Mouse (Mus musculus) embryonic facial prominence, embryonic 14.5 days (tissue): ENCODE data around the gene Endod1. TPM values are rescaled to one million over a fixed set of nuclear protein-coding genes. Genes with fewer than 3 reads are reported as not detected.
"Not testable (repeated sequence)": the region's sequence is repeated elsewhere in the genome, so short reads cannot be mapped to it uniquely, and the experiment has no call there.

Experiments
- ATAC-seq: fragments of 200-750 bp; cut with Nextera tagmentation; 2 replicates; pipeline ENCODE4 v1.8.0; 2017; ENCODE audit warnings: low read depth, moderate number of reproducible peaks, moderate TSS enrichment
- DNase-seq: peaks from one replicate; pipeline ENCODE4 v3.0.0-alpha.2; 2015; ENCODE audit warnings: low spot score
- H3K27ac ChIP-seq: fragments of 300-500 bp; sonication (generic); replicated peaks from 2 replicates; pipeline ENCODE4 v1.5.1; 2014; ENCODE audit warnings: low read depth, mild to moderate bottlenecking, low read length, moderate library complexity
- H3K27me3 ChIP-seq: fragments of 300-500 bp; sonication (generic); replicated peaks from 2 replicates; pipeline ENCODE4 v1.6.1; 2014; ENCODE audit warnings: low read length; ENCODE audit not compliant: control insufficient read depth, insufficient read depth
- H3K36me3 ChIP-seq: fragments of 300-500 bp; sonication (generic); 2 replicates; pipeline ENCODE4 v1.6.1; 2014; ENCODE audit warnings: low read length, mixed read lengths; ENCODE audit not compliant: control insufficient read depth, insufficient read depth
- H3K4me1 ChIP-seq: fragments of 300-500 bp; sonication (generic); 2 replicates; pipeline ENCODE4 v1.6.1; 2014; ENCODE audit warnings: antibody characterized with exemption, low read length; ENCODE audit not compliant: control insufficient read depth, insufficient read depth
- H3K4me2 ChIP-seq: fragments of 300-500 bp; sonication (generic); 2 replicates; pipeline ENCODE4 v1.6.1; 2014; ENCODE audit warnings: low read depth, mild to moderate bottlenecking, low read length, moderate library complexity, mixed read lengths
- H3K4me3 ChIP-seq: fragments of 300-500 bp; sonication (generic); 2 replicates; pipeline ENCODE4 v1.5.1; 2014; ENCODE audit warnings: low read depth, mild to moderate bottlenecking, low read length
- H3K9ac ChIP-seq: fragments of 300-500 bp; sonication (generic); 2 replicates; pipeline ENCODE4 v1.6.1; 2014; ENCODE audit warnings: low read depth, mild to moderate bottlenecking, low read length, moderate library complexity, mixed read lengths
- H3K9me3 ChIP-seq: fragments of 300-500 bp; sonication (generic); 2 replicates; pipeline ENCODE4 v1.6.1; 2016; ENCODE audit warnings: low read length; ENCODE audit not compliant: control insufficient read depth
- WGBS: fragments of 180-500 bp; shearing (Covaris S2); extraction: QIAGEN DNeasy Blood & Tissue Kit; methylation state at CpG from one replicate; pipeline ENCODE4 v1.1.7; 2014; 5-methylcytosine and 5-hydroxymethylcytosine counted together
- polyA plus RNA-seq: library from polyadenylated mRNA; unstranded; fragments of >200 nt; fragmentation: Nextera tagmentation; extraction: Ambion mirVana; gene quantifications from 2 replicates; pipeline ENCODE4 v1.2.1, GENCODE M21; 2014

Endod1 gene
- polyA plus RNA-seq, 1 experiment from 2014 or later: 23.3 TPM

GRCm38 (mm10) chr9:14354852-14355251 is 26.5 kb downstream of the Endod1 start:
- Histone ChIP-seq H3K4me1 (no peaks in the 10 kb centered on the region), H3K4me3 (no peak overlapping the region), H3K9ac (no peak overlapping the region), H3K27me3 (no peaks in the 10 kb centered on the region), H3K36me3 (no peaks in the 10 kb centered on the region), H3K9me3 (no peaks in the 10 kb centered on the region), H3K4me2 (no peak overlapping the region), H3K27ac (no peak overlapping the region)
- no peak for DNase-seq
- 68% methylated on average over 6 of the region's 6 CpGs for WGBS
- no peak for ATAC-seq

- no peaks in the 10 kb centered on the region for H3K27me3 ChIP-seq
- H3K27ac ChIP-seq: no peak overlapping the region
- no peak overlapping the region for H3K9ac ChIP-seq
- no peaks in the 10 kb centered on the region for H3K36me3 ChIP-seq
- H3K9me3 ChIP-seq: no peaks in the 10 kb centered on the region
- DNase-seq (no peak), ATAC-seq (no peak)
- H3K4me2 ChIP-seq: no peak overlapping the region
- no peak overlapping the region for H3K4me3 ChIP-seq
- H3K4me1 ChIP-seq: no peaks in the 10 kb centered on the region
- WGBS: 80% methylated on average over 1 of the region's 1 CpGs
These were observed 29.0 kb downstream of the Endod1 start for GRCm38 (mm10) chr9:14352337-14352736.

GRCm38 (mm10) chr9:14350787-14351186 is 30.5 kb downstream of the Endod1 start:
- ATAC-seq: no peak
- Histone ChIP-seq H3K36me3 (no peaks in the 10 kb centered on the region), H3K27ac (no peak overlapping the region), H3K4me1 (no peaks in the 10 kb centered on the region), H3K27me3 (no peaks in the 10 kb centered on the region), H3K4me3 (no peak overlapping the region), H3K9ac (no peak overlapping the region), H3K4me2 (no peak overlapping the region), H3K9me3 (no peaks in the 10 kb centered on the region)
- DNase-seq: no peak
- 72% methylated on average over 2 of the region's 2 CpGs for WGBS

GRCm38 (mm10) chr9:14349380-14349779 is 31.9 kb downstream of the Endod1 start:
- no peak overlapping the region for H3K4me3 ChIP-seq
- 81% methylated on average over 5 of the region's 5 CpGs for WGBS
- no peak overlapping the region for H3K27ac ChIP-seq
- DNase-seq (no peak), ATAC-seq (no peak)
- H3K27me3 ChIP-seq: no peaks in the 10 kb centered on the region
- H3K9ac ChIP-seq: no peak overlapping the region
- H3K4me1 ChIP-seq: 0 out of 2 replicates have a peak, but pooled peaks cover 3% of the 10 kb centered on the region
- H3K9me3 ChIP-seq: no peaks in the 10 kb centered on the region
- no peak overlapping the region for H3K4me2 ChIP-seq
- H3K36me3 ChIP-seq: no peaks in the 10 kb centered on the region

- Histone ChIP-seq H3K4me1 (0 out of 2 replicates have a peak, but pooled peaks cover 3% of the 10 kb centered on the region), H3K9ac (no peak overlapping the region), H3K4me3 (no peak overlapping the region), H3K9me3 (no peaks in the 10 kb centered on the region), H3K36me3 (no peaks in the 10 kb centered on the region), H3K4me2 (no peak overlapping the region), H3K27me3 (no peaks in the 10 kb centered on the region), H3K27ac (no peak overlapping the region)
- ATAC-seq (peak; percentile 53; the same call in 1 of the 2 replicates), DNase-seq (no peak)
- WGBS: 56% methylated on average over 4 of the region's 4 CpGs
These were observed 32.9 kb downstream of the Endod1 start for GRCm38 (mm10) chr9:14348416-14348815.

GRCm38 (mm10) chr9:14345866-14346265 is 35.4 kb downstream of the Endod1 start:
- H3K4me1 ChIP-seq, ATAC-seq, H3K36me3 ChIP-seq, H3K27me3 ChIP-seq, H3K9ac ChIP-seq, H3K27ac ChIP-seq, H3K4me2 ChIP-seq, H3K9me3 ChIP-seq, H3K4me3 ChIP-seq, DNase-seq: not testable (repeated sequence)
- 89% methylated on average over 4 of the region's 4 CpGs for WGBS

GRCm38 (mm10) chr9:14342041-14342668 is 39.2 kb downstream of the Endod1 start:
- H3K9me3 ChIP-seq: no peaks in the 10 kb centered on the region
- no peak overlapping the region for H3K4me2 ChIP-seq
- H3K27ac ChIP-seq: no peak overlapping the region
- H3K4me1 ChIP-seq: 0 out of 2 replicates have a peak, but pooled peaks cover 3% of the 10 kb centered on the region
- 60% methylated on average over 4 of the region's 4 CpGs for WGBS
- no peaks in the 10 kb centered on the region for H3K36me3 ChIP-seq
- peak; percentile 73 for DNase-seq
- ATAC-seq: peak; percentile 88
- no peak overlapping the region for H3K4me3 ChIP-seq
- no peak overlapping the region for H3K9ac ChIP-seq
- H3K27me3 ChIP-seq: no peaks in the 10 kb centered on the region

GRCm38 (mm10) chr9:14338701-14339100 is 42.6 kb downstream of the Endod1 start:
- 62% methylated on average over 3 of the region's 3 CpGs for WGBS
- no peak overlapping the region for H3K27ac ChIP-seq
- no peak overlapping the region for H3K9ac ChIP-seq
- H3K36me3 ChIP-seq: no peaks in the 10 kb centered on the region
- H3K4me2 ChIP-seq: no peak overlapping the region
- no peaks in the 10 kb centered on the region for H3K9me3 ChIP-seq
- H3K4me1 ChIP-seq: no peaks in the 10 kb centered on the region
- no peak overlapping the region for H3K4me3 ChIP-seq
- no peaks in the 10 kb centered on the region for H3K27me3 ChIP-seq
- ATAC-seq (no peak), DNase-seq (no peak)

GRCm38 (mm10) chr9:14336901-14337300 is 44.4 kb downstream of the Endod1 start:
- Histone ChIP-seq H3K4me2 (no peak overlapping the region), H3K9me3 (no peaks in the 10 kb centered on the region), H3K9ac (no peak overlapping the region), H3K27ac (no peak overlapping the region), H3K27me3 (no peaks in the 10 kb centered on the region), H3K4me3 (no peak overlapping the region), H3K36me3 (peaks cover 2% of the 10 kb centered on the region), H3K4me1 (no peaks in the 10 kb centered on the region)
- WGBS: 76% methylated on average over 3 of the region's 3 CpGs
- ATAC-seq (no peak), DNase-seq (no peak)
